Mouse (Mus musculus): ENCODE data around the gene Slc12a1.

DNA sequence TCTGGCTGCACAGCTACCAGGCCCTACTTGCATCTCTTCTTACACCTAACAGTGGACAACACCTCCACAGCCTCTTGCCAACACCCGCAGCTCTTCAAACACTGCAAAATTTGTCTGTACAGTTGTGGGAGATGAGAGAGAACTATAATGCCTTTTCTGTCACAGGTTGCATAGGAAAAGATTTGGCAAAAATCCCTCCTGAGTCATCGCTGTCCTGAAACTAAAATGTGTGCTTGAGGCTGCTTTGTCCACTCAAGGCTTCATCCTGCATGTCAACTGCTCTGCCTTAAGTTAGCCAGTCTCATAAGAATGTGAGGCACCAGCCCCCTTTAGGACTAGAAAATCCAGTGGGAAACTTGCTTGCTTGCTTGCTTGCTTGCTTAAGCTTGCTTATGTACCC lies 81.7 kb downstream of the Slc12a1 start:
- TF ChIP-seq CTCF (IDR thresholded peaks at IDR 0.05; ENCODE audit: low read depth, low read length) (no peak), TAL1 (conservative IDR thresholded peaks at IDR 0.05; ENCODE audit: low read depth, low read length) (no peak), GATA1 (IDR thresholded peaks at IDR 0.05; ENCODE audit: borderline replicate concordance, low read length) (no peak), GATA2 (IDR thresholded peaks at IDR 0.05; ENCODE audit: borderline replicate concordance, low read depth, low read length) (no peak)

Data from G1E (cell line).